Mouse (Mus musculus) testis, adult 2 months (tissue): ENCODE measurements around the gene Ptchd4.

Experiments
- CTCF ChIP-seq: fragments of 200-500 bp; IDR thresholded peaks from 2 replicates; pipeline ENCODE4 v1.5.1; 2012; ENCODE audit warnings: low read depth, mild to moderate bottlenecking, inconsistent platforms, low read length, moderate library complexity; ENCODE audit not compliant: control insufficient read depth, insufficient read depth, insufficient replicate concordance
- POLR2A ChIP-seq: fragments of 200-500 bp; IDR thresholded peaks from 2 replicates; pipeline ENCODE4 v1.6.1; 2012; ENCODE audit warnings: low read depth, mild to moderate bottlenecking, inconsistent platforms, low read length, moderate library complexity; ENCODE audit not compliant: control insufficient read depth

- TF ChIP-seq CTCF: no peak
- TF ChIP-seq POLR2A: no peak
Observed at GRCm38 (mm10) chr17:42304262-42304661, 11.5 kb upstream of the Ptchd4 start.
